Mouse (Mus musculus): ENCODE results near the gene Hspbap1.

GRCm38 (mm10) chr16:35768469-35768784 lies 1.7 kb upstream of the Hspbap1 start:
- no peak for TF ChIP-seq POLR2A (IDR thresholded peaks at IDR 0.05; ENCODE audit: control insufficient read depth in 1 of 2, insufficient read depth in 1 of 2, low read depth in 1 of 2, low read length in 2 of 2, poor library complexity in 1 of 2)
- TF ChIP-seq MAZ (IDR thresholded peaks at IDR 0.05; ENCODE audit: low read depth, low read length) = no peak
- TF ChIP-seq CTCF (IDR thresholded peaks at IDR 0.05 in 2 of 3, conservative IDR thresholded peaks at IDR 0.05 in 1 of 3; ENCODE audit: control insufficient read depth in 1 of 3, insufficient read depth in 1 of 3, low read depth in 2 of 3, low read length in 3 of 3, poor library complexity in 1 of 3, severe bottlenecking in 1 of 3) = no peak
- TF ChIP-seq EP300 (IDR thresholded peaks at IDR 0.05; ENCODE audit: low read depth in 1 of 2, low read length in 2 of 2) = no peak
- no peak for TF ChIP-seq ZMIZ1 (IDR thresholded peaks at IDR 0.05; ENCODE audit: low read depth, low read length)
- TF ChIP-seq ZC3H11A (IDR thresholded peaks at IDR 0.05; ENCODE audit: low read depth, low read length) = no peak
- no peak for TF ChIP-seq ELF1 (IDR thresholded peaks at IDR 0.05; ENCODE audit: low read depth, low read length)
- TF ChIP-seq MAFK (IDR thresholded peaks at IDR 0.05; ENCODE audit: borderline replicate concordance, low read depth, low read length) = no peak
- TF ChIP-seq RCOR1 (IDR thresholded peaks at IDR 0.05; ENCODE audit: low read depth, low read length) = no peak

Data from MEL (cell line).